Mouse (Mus musculus): ENCODE measurements at regions not wholly inside any gene's neighbourhood (a gene's known extent, or its start where the extent isn't known, plus 50 kb on each side); places are given as distances from the start of the nearest gene placed in this dataset.

DNA sequence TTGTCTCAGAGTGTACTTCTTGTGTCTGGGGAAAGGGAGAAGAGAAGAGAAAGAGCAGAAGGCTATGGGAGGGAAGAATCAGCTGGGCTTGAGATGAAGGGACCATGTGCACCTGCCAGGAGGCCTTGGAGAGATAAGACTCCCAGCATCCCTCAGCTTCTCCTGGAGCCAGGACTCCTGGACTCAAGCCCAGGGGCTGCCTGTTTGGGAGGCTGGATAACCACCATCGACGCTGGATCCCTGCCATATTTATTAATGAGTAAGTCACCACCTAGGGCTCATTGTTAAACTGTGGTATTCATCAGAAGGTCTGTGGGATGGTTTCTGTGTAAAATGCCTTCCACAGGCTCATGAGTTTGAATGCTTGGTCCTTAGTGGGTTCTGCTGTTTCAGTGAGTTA, 240.7 kb downstream of the Rps15a start:
- DNase-seq (ENCODE audit: low spot score), result no peak

DNA sequence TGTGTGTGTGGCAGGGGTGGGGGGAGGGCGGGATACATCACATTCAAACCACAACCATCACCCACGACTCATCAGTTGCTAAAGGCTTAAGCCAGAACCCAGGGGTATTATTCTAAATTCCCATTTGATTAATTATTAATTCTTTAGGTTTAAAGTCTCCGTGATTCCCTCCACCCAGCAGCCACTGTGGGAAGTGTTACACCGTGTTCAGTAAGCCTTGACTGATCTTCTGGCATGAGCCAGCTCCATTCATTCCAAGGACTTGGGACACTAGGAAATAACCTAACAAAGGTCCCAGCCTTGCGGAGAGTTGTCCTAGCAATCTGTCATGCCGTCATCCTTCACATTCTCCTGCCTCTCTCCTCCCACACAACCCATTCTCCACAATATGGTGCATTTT, 256.6 kb downstream of the Rps15a start:
- DNase-seq (ENCODE audit: low spot score), result no peak

DNA sequence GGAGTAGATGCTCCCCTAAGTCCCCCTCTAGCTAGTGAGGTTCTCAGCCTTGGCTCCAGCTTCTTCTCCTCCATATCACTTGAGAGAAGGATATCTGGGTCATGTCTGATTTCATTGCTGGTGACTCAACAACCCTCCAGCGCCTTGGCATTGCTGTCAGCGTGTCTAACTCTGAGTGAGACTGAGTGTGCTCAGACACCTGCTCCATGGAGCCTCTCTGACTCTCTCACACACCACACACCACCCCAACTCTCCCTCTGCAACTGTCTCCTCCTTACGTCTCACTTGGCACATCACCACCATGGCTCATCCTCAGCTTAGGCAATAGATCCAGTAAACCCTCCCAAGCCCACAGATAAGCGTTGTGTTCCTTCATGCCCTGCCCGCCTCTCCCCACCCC, 260.0 kb downstream of the Rps15a start:
- DNase-seq (ENCODE audit: low spot score), result no peak

DNA sequence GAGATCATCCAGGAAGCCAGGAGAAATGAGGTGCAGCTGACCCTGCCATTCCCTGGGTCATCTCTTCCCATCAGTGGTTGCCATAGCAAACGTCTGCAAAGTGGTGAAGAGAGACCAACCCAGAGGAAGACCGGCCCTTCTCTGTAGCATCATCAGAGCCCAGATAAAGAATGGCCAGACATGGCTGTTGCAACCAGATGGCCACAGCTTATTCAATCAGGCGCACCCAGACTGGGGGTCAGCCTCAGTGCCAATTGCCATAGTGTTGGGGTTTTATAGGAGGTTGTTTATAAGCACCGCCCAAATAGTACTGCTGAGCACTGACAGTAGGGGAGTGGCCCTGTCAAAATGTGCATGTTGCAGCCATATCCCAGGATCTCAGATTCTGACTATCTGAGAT, 262.3 kb downstream of the Rps15a start:
- DNase-seq (ENCODE audit: low spot score), result no peak

DNA sequence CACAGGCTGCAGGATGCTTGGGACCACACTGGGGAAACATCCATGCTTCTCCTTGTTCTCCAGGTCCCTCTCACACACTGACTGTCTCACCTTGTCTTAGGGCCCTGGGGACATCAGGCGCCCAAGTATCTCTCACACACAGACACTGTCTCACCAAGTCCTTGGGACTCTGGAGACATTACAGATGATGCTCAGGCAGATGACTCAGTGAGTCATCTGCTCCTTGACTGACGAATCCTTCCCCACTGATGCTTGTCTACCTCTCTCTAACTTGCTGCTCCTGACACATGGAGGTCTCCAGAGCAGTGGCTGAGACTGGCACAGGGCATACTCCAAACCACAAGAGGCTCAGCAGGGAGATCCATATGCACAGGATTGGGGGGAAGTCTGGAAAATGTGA, 263.1 kb downstream of the Rps15a start:
- no peak for DNase-seq (ENCODE audit: low spot score)

DNA sequence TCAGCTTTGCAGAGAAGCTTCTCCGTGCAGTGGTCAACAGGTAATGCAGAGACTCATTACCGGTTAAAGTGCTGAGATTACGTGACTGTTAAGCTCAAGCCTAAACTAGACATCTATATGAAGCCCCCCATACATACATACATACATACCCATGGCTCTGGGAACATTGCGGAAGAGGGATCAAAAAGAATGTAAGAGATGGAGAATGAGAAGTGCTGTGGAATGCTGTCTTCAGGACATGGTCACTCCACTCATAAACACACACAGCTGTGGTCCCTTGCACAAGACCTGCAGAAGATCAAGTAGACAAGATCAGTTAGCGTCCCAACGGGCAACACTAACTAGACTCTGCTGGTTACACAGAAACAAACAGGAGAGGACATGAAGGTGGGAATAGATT, 265.2 kb downstream of the Rps15a start:
- no peak for DNase-seq (ENCODE audit: low spot score)

DNA sequence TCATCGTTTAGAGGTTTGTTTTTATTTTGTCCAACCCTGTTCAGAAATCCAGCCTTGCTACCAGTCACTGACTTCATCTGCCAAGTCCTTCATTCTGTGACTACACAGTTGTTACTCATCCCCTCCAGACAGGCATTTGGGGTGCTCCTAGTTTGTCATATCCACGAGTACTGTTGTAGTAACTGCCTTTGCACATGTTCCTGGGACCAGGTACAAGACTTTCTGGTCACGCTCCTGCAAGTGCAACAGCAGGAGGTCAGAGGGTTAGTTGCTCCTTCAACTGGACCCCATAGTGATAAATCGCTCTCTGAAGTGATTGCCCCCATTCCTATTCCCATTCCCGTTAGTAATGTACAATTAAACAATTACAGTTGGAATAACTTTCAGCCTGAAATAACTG, 269.9 kb downstream of the Rps15a start:
- DNase-seq (ENCODE audit: low spot score), result no peak

DNA sequence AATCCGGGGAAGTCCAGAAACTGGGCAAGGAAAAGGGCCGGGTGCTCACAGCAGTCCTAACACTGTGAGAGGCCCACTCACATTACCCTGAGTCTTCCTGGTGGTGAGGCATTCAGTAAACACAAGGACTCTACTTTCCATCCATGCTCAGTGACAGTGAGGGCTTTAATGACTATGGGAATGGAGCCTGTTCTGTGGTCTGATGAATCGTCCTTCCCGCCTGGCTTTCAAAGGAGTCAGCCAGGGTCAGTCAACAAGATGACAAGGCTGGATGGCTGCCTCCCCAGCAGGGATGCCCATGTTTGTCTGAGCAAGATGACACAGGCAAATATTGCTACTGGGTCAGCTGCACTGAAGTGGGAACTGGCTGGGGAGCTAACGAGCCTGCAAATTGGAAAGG, 273.2 kb downstream of the Rps15a start:
- no peak for DNase-seq (ENCODE audit: low spot score)

DNA sequence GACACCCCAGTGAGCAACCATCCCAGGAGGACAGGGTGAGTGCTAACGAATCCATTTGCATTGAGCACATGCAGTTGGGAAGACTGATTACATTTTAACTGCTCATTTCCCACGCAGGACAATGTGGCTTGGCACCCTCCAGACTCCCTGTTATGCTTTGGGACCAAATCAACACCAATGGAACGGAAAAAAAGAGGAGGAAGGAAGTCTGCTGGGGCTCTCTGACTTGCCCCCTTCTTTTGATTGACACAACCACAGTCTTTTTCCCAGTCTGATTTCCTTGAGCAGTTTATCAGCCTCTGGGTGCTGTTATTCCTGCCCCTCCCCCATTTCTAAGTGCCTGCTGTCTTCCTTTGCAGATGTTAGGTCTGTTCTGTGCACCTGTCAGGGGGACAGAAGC, 321.0 kb downstream of the Rps15a start:
- no peak for DNase-seq (ENCODE audit: low spot score)

DNA sequence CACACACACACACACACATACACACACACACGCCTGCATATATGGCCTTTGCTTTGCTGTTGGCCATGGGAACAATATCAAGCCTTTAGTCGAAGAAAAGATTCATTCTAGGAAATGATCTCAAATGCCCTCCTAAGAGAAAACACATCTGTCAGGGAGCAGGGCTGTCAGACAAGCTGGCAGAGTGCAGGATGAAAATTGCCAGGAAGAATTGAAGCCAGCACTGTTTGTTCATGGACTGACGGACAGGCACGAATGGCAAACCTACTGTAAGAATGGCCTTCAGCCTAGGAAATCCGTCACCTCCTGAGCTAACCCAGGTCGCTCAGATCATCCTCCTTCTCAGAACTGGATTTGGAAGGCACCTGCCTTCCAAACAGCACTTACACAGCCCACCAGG, 322.0 kb downstream of the Rps15a start:
- DNase-seq (ENCODE audit: low spot score), result no peak

DNA sequence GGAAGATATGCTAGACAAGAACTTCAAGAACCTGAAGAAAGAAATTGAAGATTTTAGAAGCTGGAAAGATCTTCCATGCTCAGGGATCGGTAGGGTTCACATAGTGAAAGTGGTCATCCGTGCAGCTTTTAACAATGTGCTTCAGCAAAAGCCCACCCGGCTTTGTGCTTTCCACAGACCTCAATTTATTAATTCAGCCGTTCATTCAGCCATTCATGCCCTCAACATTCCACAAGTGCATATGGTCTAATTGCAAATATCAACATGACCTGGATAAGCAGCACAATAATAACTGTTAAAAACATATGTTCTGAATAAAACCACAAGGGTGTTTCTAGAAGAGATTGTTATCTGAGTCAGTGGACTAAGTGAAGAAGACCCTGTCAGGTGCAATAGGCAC, 323.5 kb downstream of the Rps15a start:
- no peak for DNase-seq (ENCODE audit: low spot score)

DNA sequence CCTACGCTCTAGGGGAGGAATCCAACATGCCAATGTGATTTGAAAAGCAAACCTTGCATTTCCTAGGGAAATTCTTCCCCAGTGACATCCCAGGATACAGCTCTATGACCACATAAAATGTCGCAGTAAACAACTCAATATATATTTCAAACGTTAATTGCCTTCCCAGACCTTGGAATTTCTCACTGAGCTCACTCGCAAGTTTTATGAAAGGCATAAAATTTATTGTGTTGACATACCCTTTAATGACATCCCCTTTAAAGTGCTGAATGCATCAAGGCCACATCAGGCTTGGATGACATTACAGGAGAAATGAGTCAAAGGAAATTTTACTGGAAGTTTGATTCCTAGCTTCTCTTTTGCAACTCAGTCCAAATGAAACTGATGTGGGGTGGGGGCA, 337.0 kb downstream of the Rps15a start:
- DNase-seq (ENCODE audit: low spot score), result no peak

DNA sequence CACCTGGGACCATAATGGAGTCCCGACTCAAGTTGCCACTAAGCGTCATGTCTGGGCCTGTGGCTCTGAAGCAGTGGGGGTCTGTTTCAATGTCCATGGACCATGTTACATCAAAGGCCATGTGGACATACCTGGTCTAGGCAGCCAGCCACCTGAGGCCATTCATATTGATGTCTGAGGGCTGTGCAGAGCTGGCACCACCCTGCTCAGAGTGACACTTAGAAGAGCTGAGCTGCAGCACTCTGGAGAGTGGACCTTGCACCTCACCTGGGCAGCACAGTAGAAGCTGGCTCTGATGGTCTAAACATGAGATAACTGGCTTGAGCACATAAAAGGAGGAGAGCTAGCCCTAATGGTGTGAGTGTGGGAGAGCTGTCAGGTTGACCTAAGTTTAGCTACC, 338.1 kb downstream of the Rps15a start:
- DNase-seq (ENCODE audit: low spot score), result no peak

DNA sequence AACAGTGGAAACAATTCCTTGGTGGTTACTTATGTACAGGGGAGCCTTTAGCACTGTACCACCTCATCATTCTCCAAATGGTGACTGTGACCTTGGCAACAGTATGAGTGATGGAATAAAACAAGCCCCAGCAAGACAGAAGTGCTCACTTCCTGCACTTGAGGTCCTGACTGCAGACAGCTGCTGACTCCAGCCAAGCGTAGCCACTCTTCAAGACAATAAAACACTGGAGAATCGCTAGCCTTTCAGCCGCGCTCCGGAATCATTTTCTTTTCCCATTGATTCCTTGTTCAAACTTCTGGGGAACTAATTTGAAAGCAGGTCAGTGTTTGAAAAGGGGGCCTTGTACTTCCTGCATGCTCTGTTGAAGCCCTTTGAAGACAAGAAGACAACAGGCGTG, 344.2 kb downstream of the Rps15a start:
- DNase-seq (ENCODE audit: low spot score), result no peak

DNA sequence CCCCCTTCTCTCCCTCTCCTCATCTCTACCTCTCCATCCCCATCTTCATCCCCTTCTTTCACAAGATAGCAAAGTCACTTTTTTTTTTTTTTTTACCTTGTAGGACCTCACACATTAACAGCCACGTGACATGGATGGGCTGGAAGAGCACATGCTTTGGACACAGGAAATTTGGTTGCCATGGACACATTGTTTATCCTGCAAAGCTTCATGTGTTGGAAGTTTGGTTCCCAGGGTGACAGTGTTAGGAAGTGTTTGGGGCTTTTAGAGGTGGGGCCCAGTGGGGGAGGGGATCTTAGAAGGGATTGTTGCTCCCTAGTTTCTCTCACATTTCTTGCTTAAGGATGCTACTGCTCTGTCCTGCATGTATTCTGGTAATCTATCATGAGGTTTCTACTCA, 356.5 kb downstream of the Rps15a start:
- DNase-seq (ENCODE audit: low spot score), result no peak

DNA sequence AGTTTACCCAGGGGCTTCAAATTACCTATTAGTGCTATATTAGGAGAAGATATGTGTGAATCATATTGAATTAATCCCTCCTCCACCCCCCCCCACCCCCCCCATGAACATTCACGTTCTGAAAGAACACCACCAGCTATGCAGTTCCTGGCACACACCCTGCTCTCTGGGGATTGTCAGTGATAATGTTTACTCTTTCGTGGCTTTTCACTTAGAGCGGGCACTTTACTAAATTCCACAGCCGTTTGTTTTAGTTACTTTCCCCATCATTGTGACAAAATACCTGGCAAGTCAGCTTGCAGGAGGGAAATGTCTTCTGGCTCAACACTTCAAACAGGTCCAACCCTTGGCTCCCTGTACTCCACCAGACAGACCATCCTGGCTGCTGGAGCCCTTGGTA, 359.0 kb downstream of the Rps15a start:
- no peak for DNase-seq (ENCODE audit: low spot score)

DNA sequence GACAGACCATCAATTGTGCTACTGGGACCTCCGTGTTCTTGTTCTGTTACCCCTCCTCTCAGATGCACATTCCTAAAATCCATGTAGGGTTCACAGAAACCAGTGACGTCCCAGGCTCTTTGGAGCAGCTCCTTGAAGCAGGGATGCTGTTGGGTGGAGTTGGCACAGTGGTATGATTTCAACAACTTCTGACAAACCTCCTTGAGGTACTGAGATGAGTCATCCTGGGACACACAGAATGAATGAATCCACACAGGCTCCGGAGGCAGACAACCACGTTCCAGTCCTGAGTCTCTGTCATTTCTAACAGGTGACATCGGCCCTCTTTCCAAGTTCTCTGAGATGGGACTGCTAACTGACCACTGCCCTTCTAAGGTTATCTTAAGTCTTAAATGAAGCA, 360.2 kb downstream of the Rps15a start:
- no peak for DNase-seq (ENCODE audit: low spot score)

DNA sequence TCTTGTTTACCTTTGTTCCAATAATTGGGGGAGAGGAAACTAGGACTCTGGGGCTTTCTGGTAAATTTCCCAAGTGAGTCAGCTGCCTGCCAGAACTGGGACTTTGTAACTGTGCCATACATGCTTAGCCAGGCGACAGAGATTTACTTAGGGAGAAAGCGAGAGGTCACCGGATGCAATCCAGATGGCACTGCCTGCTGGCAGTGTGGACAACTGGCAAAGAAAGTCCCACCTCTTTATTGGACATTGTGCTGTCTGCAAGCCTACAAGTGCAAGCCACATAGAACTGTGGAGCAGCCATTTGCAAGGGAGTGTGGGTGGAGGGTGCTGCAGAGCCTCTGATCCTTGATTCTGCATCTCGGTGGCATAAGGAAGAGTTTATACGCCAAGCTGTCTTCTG, 362.7 kb downstream of the Rps15a start:
- DNase-seq (ENCODE audit: low spot score), result no peak

DNA sequence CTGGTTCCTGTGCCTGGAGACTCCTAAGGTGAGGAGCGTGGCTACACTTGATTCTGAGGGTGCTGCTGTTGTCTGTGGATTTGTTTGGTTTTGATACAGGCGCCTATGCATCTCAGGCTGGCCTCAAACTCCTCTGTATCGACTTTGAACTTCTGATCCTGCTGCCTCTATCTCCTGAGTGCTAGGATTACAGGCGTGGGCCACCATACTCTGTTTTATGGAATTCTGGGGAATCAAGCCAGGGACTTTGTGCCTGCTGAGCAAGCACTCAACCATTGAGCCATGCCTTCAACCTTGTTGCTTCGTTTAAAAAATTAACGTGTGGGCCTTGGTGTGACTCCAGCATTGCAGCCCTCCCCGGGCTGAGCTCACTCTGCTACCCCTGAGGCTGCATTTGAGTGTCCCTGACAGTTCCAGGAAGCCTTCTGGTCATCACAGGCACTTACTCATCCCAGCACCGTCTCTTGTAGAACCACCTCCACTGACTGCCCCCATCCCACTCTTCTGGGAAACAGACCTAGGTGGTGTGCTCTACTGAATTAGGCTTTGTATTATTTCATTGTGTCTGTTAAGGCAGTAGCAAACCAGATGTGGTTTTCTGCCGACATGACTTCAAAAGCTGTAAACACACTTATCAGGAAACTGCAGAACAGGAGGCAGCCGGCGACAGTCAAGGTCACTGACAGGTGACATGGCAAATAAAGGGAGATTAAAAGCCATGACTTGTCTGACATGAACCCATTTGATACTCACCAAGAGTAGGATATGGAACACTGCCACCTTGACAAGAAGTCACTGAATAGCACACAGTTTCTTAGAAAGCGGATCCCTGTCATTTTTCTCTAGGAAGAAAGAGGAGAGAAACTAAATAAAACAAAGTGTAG, 363.4 kb downstream of the Rps15a start:
- DNase-seq (ENCODE audit: low spot score), result no peak

DNA sequence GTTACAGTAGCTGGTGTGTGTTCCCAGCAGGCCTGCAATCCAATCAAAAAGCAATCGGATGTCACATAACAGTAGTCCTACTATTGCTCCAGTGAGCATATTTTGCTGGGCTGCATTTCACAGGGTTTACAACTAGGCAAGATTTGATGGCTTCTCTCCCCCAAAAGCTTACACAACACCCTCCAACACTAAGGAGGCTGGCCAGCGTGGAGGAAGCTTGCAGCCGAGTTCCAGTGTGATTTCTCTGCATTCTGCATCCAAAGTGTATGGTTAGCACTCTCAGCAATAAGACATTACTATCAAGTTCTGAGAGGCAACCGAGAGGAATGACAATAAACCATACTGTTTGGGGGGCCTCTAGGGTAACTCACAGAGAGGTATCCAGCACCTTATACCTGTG, 367.2 kb downstream of the Xylt1 start:
- DNase-seq (ENCODE audit: low spot score), result no peak

DNA sequence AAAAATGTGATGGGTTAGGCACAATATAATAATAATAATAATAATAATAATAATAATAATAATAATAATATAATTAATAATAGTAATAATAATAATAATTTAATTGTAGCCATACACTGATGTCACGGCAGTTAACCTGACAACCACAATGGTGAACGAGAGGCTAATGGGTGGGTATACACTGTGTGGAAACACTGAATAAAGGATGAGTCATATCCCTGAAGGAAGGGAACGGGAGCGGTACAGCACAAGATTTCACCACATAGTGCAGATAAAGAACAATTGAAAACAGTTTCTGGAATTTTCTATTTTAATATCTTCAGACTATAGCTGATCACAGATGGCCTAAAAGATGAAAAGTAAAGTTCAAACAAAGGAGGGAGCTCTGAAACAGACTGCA, 365.6 kb downstream of the Xylt1 start:
- DNase-seq (ENCODE audit: low spot score), result no peak

DNA sequence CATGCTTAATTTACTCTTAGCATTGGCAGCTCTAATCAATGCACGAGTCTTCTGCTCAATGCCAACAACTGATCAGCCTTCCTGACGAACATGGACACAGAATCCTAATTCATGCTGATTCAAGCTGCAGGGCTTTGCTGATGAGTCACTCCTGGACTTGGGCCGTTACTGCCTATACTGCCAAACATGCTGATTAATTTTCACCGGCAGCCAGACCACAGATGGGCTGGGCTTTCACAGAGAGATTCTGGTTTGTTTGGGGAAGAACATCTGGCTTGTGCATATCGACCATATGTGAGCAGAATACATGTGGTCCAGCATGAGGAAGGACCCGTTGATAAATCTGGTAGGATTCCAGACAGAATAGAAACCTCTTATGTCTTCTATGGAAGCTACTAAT, 358.9 kb downstream of the Xylt1 start:
- peak; percentile 25 for DNase-seq (ENCODE audit: low spot score)

DNA sequence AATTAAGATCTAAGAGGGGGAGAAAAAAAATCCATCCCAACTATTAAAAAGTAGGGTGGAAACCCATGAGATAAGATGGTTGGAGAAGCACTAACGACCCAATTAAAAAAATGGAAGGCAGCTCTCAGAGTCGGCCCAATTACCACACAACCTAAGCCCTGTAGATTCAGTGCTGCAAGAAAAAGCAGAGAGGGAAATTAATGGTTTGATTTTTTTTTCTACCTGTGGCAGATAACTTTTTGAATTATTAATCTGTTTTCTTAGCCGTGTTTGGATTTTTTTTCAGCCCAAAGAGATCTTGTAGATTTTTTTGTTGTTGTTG, 354.9 kb downstream of the Xylt1 start:
- DNase-seq (ENCODE audit: low spot score), result no peak

DNA sequence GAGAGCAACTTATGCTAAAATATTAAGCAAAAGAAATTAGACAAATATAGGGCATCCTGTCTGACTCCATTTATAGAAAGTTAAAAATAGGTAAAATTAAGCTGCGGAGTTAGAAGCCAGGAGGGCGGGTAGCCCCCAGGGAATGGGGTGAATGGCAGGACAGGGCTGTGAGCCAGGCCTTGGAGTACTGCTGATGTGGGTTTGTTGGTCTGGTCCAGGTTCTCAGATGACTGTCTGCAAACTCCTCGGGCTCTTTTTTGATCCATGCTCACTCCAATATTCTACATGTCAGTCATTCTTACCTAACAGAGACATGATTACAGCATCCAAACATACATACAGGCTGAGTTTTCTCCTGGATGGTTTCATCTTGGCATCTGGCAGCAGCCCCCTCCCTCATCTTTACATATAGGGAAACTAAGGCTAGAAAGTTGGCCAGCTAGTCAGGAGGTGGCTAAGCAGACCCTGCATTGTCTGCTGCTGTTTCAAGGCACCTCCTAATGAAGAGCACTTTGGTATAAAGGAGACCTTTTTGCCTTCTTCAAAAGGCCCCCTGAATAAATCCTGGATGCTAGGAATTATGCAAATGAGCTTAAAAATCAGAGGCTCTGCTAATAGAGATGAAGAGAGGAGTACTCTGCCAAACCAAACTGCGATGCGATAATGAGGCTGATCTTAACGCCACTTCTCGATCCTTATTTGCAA, 354.4 kb downstream of the Xylt1 start:
- no peak for DNase-seq (ENCODE audit: low spot score)
